Mouse (Mus musculus) C2C12 (cell line): ENCODE measurements around the gene Pdxk. TPM values are rescaled to one million over a fixed set of nuclear protein-coding genes. Genes with fewer than 3 reads are reported as not detected.

Experiments used
- H3K27me3 ChIP-seq: one replicate; pipeline ENCODE4 v1.6.1; 2011; ENCODE audit not compliant: control insufficient read depth, insufficient read depth, insufficient read length
- H3K36me3 ChIP-seq: one replicate; pipeline ENCODE4 v1.6.1; 2011; ENCODE audit not compliant: control insufficient read depth, insufficient read depth
- H3K4me3 ChIP-seq: one replicate; pipeline ENCODE4 v1.5.1; 2011; ENCODE audit warnings: mild to moderate bottlenecking, control low read depth; ENCODE audit not compliant: poor library complexity, insufficient read depth, severe bottlenecking
- H3K79me2 ChIP-seq: one replicate; pipeline ENCODE4 v1.6.1; 2011; ENCODE audit not compliant: control insufficient read depth, insufficient read depth
- H3K79me3 ChIP-seq: one replicate; pipeline ENCODE4 v1.6.1; 2011; ENCODE audit warnings: low read depth, control low read depth
- H3ac ChIP-seq: one replicate; pipeline ENCODE3; 2011; ENCODE audit warnings: low read depth; ENCODE audit not compliant: control insufficient read depth, insufficient read length
- CEBPB ChIP-seq: IDR thresholded peaks from one replicate; pipeline ENCODE4 v1.6.1; 2011; ENCODE audit warnings: low read depth, mild to moderate bottlenecking, control low read depth, moderate library complexity
- CTCF ChIP-seq: IDR thresholded peaks from one replicate; pipeline ENCODE4 v1.5.1; 2011; ENCODE audit not compliant: control insufficient read depth, insufficient read depth, insufficient read length
- FOSL1 ChIP-seq: IDR thresholded peaks from one replicate; pipeline ENCODE4 v1.8.0; 2011; ENCODE audit warnings: mild to moderate bottlenecking, low read length; ENCODE audit not compliant: poor library complexity, insufficient read depth, severe bottlenecking
- MAX ChIP-seq: IDR thresholded peaks from one replicate; pipeline ENCODE4 v1.6.1; 2011; ENCODE audit warnings: mild to moderate bottlenecking, control low read depth
- MYOD1 ChIP-seq: IDR thresholded peaks from one replicate; pipeline ENCODE4 v1.6.1; 2011; ENCODE audit warnings: low read depth; ENCODE audit not compliant: control insufficient read depth, insufficient read length
- MYOG ChIP-seq: IDR thresholded peaks from one replicate; pipeline ENCODE4 v1.6.1; 2011; ENCODE audit not compliant: control insufficient read depth, insufficient read length; ENCODE audit errors: extremely low read depth
- USF1 ChIP-seq: IDR thresholded peaks from one replicate; pipeline ENCODE4 v1.6.1; 2011; ENCODE audit warnings: low read depth, mild to moderate bottlenecking, control low read depth, moderate library complexity
- polyA plus RNA-seq: library from polyadenylated mRNA; unstranded; fragments of >200 nt; fragmentation: generic; extraction: Trizol; gene quantifications from one replicate; pipeline ENCODE4 v1.2.1, GENCODE M21; 2012; ENCODE audit warnings: missing spikeins

The Pdxk gene
- polyA plus RNA-seq, 1 experiment = 10.6 TPM

- no peak overlapping the region for H3K4me3 ChIP-seq
- no peaks in the 10 kb centered on the region for H3K36me3 ChIP-seq
- no peak for TF ChIP-seq MAX
- no peak for TF ChIP-seq USF1
- TF ChIP-seq FOSL1 = no peak
- no peak for TF ChIP-seq CTCF
- no peak for TF ChIP-seq MYOG
- no peak overlapping the region for H3ac ChIP-seq
- peaks cover 3% of the 10 kb centered on the region for H3K79me3 ChIP-seq
- H3K79me2 ChIP-seq = peaks cover 8% of the 10 kb centered on the region
- H3K27me3 ChIP-seq = no peaks in the 10 kb centered on the region
Observed at GRCm38 (mm10) chr10:78467761-78468310, 3.1 kb upstream of the Pdxk start.

- TF ChIP-seq MAX (no peak), CTCF (no peak), MYOG (no peak), USF1 (no peak), MYOD1 (no peak), CEBPB (no peak), FOSL1 (no peak)
- Histone ChIP-seq H3K27me3 (no peaks in the 10 kb centered on the region), H3K4me3 (no peak overlapping the region), H3K79me3 (peaks cover 3% of the 10 kb centered on the region), H3K36me3 (no peaks in the 10 kb centered on the region), H3ac (no peak overlapping the region), H3K79me2 (peaks cover 19% of the 10 kb centered on the region)
Observed at GRCm38 (mm10) chr10:78466647-78467046, 1.9 kb upstream of the Pdxk start.

GRCm38 (mm10) chr10:78465472-78465871 lies 697 bp upstream of the Pdxk start:
- Histone ChIP-seq H3K4me3 (no peak overlapping the region), H3ac (no peak overlapping the region), H3K36me3 (no peaks in the 10 kb centered on the region), H3K79me2 (peaks cover 19% of the 10 kb centered on the region), H3K27me3 (no peaks in the 10 kb centered on the region), H3K79me3 (peaks cover 3% of the 10 kb centered on the region)
- TF ChIP-seq CEBPB (no peak), MAX (no peak), USF1 (no peak), MYOD1 (no peak), MYOG (no peak), FOSL1 (no peak), CTCF (no peak)

- no peaks in the 10 kb centered on the region for H3K36me3 ChIP-seq
Observed at GRCm38 (mm10) chr10:78464201-78464791, 479 bp downstream of the Pdxk start.

GRCm38 (mm10) chr10:78463769-78464167 lies 1.0 kb downstream of the Pdxk start:
- peaks cover 19% of the 10 kb centered on the region for H3K79me2 ChIP-seq
- no peak for TF ChIP-seq CTCF
- TF ChIP-seq MYOG = no peak
- TF ChIP-seq MAX = no peak
- no peak for TF ChIP-seq MYOD1
- TF ChIP-seq FOSL1 = no peak
- TF ChIP-seq CEBPB = no peak
- TF ChIP-seq USF1 = no peak
- H3K4me3 ChIP-seq = no peak overlapping the region
- peaks cover 3% of the 10 kb centered on the region for H3K79me3 ChIP-seq
- H3ac ChIP-seq = no peak overlapping the region
- no peaks in the 10 kb centered on the region for H3K27me3 ChIP-seq
- H3K36me3 ChIP-seq = no peaks in the 10 kb centered on the region

More at GRCm38 (mm10) chr10:78464201-78464791, 479 bp downstream of the Pdxk start:
- Histone ChIP-seq H3K79me2 (peaks cover 19% of the 10 kb centered on the region), H3K27me3 (no peaks in the 10 kb centered on the region), H3K79me3 (peaks cover 3% of the 10 kb centered on the region), H3ac (peak overlapping the region; percentile 76), H3K4me3 (peak overlapping the region; percentile 60)
- TF ChIP-seq MYOG = no peak
- TF ChIP-seq MAX = peak; percentile 10

- Histone ChIP-seq H3K27me3 (no peaks in the 10 kb centered on the region), H3K79me2 (peaks cover 19% of the 10 kb centered on the region), H3K4me3 (no peak overlapping the region), H3ac (no peak overlapping the region), H3K79me3 (peaks cover 3% of the 10 kb centered on the region), H3K36me3 (no peaks in the 10 kb centered on the region)
- TF ChIP-seq MYOD1 = no peak
- no peak for TF ChIP-seq USF1
- no peak for TF ChIP-seq FOSL1
- TF ChIP-seq CEBPB = no peak
- TF ChIP-seq MAX = no peak
- no peak for TF ChIP-seq CTCF
- no peak for TF ChIP-seq MYOG
Observed at GRCm38 (mm10) chr10:78462945-78463768, 1.6 kb downstream of the Pdxk start.
